Mouse (Mus musculus) bone marrow, adult 2 months (tissue): ENCODE data around the gene Arhgap6. TPM values are rescaled to one million over a fixed set of nuclear protein-coding genes. Genes with fewer than 3 reads are reported as not detected.

Experiments used
- H3K27ac ChIP-seq: fragments of 200-500 bp; 2 replicates; pipeline ENCODE4 v1.5.1; 2012; ENCODE audit warnings: low read depth, mild to moderate bottlenecking, control low read depth, inconsistent platforms, low read length; ENCODE audit not compliant: control insufficient read depth, poor library complexity, insufficient read depth
- H3K4me1 ChIP-seq: fragments of 200-500 bp; 2 replicates; pipeline ENCODE4 v1.6.1; 2011; ENCODE audit warnings: low read length; ENCODE audit not compliant: control insufficient read depth, insufficient read depth
- H3K4me3 ChIP-seq: fragments of 200-500 bp; replicated peaks from 2 replicates; pipeline ENCODE3; 2011; ENCODE audit warnings: mild to moderate bottlenecking, low read depth, low read length, control low read depth; ENCODE audit not compliant: control insufficient read depth
- CTCF ChIP-seq: fragments of 200-500 bp; IDR thresholded peaks from 2 replicates; pipeline ENCODE4 v1.5.1; 2011; ENCODE audit warnings: low read length, control low read depth; ENCODE audit not compliant: control insufficient read depth, insufficient read depth
- POLR2A ChIP-seq: fragments of 200-500 bp; IDR thresholded peaks from 2 replicates; pipeline ENCODE4 v1.6.1; 2011; ENCODE audit warnings: low read depth, mild to moderate bottlenecking, control low read depth, low read length, borderline replicate concordance; ENCODE audit not compliant: control insufficient read depth
- WGBS: fragments of 180-500 bp; shearing (Covaris S2); methylation state at CpG from one replicate; pipeline ENCODE4 v1.1.7; 2018; 5-methylcytosine and 5-hydroxymethylcytosine counted together
- polyA plus RNA-seq: library from polyadenylated mRNA; stranded (reverse); fragments of >200 nt; gene quantifications from 2 replicates; pipeline ENCODE4 v1.2.4, GENCODE M21; 2011; ENCODE audit warnings: low replicate concordance; ENCODE audit not compliant: missing spikeins, insufficient read depth, insufficient read length

The Arhgap6 gene
- polyA plus RNA-seq, 1 experiment: 8.3 TPM

GRCm38 (mm10) chrX:169256741-169257140 lies 461.8 kb downstream of the Arhgap6 start:
- H3K4me3 ChIP-seq: no peak overlapping the region
- TF ChIP-seq CTCF: no peak
- no peak for TF ChIP-seq POLR2A
- H3K27ac ChIP-seq: no peak overlapping the region
- H3K4me1 ChIP-seq: no peaks in the 10 kb centered on the region

DNA sequence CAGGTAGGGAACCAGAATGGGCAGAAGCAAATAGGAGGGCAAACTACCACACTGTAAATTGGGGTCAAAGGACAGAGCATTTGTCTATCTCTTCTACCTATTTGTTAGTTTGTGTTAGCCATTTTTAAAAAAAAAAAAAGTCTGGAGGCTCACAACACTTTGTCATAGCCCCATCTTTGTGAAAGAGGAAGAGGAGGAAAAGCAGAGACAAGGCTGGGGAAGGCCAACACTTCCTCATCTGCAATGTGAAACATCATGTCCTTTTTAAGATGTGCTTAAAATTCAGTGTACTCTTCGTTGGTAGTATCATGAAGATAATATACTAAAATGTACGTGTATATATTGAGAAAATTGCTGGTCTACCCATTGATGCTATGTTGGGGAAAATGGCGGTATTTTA lies 466.1 kb downstream of the Arhgap6 start:
- no peaks in the 10 kb centered on the region; the same call in 1 of the 2 replicates for H3K4me1 ChIP-seq
- H3K27ac ChIP-seq: no peak overlapping the region
- H3K4me3 ChIP-seq: no peak overlapping the region
- TF ChIP-seq CTCF (no peak), POLR2A (no peak)
- 67% methylated on average over 3 of the region's 3 CpGs for WGBS

GRCm38 (mm10) chrX:169262212-169262611 lies 467.3 kb downstream of the Arhgap6 start:
- Histone ChIP-seq H3K4me1 (no peaks in the 10 kb centered on the region; the same call in 1 of the 2 replicates), H3K4me3 (no peak overlapping the region), H3K27ac (no peak overlapping the region)
- TF ChIP-seq POLR2A (no peak), CTCF (no peak)
- WGBS: 74% methylated on average over 2 of the region's 2 CpGs

DNA sequence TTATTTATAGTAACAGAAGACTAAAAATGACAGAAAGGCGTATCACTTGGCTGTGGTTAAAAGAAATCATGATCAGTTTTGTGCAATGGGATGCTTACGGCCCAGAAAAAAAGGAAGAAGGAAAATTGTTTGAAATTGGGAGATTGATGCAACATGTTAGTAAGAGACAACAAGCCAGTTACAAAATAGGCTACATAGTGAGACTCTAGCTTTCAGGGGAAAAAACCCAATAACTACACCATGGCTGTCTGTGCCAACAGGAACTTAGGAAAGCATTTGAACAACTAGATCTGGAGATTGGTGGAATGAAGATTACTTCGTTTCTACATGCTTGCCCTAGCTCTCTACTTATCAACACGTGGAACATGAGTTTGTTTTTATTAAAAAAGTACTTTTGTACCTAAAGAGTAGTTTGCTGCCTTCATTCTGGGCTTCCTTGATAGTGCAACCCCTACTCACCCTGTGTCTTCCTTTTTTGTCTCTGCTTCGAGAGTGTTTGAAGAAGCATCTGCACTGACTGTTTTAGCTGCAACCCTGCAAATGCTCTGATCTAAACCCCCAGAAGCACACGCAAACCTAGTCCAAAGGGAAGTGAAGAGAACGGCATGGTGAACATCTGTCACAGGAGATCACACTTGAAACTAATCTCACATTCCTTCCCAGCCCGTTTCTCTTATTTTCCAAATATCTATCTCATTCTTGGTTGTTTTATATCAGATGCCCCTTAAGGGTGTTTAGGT lies 468.7 kb downstream of the Arhgap6 start:
- TF ChIP-seq POLR2A (no peak), CTCF (no peak)
- no peaks in the 10 kb centered on the region; the same call in 1 of the 2 replicates for H3K4me1 ChIP-seq

GRCm38 (mm10) chrX:169299579-169299978 lies 504.7 kb downstream of the Arhgap6 start:
- Histone ChIP-seq H3K4me3 (no peak overlapping the region), H3K27ac (no peak overlapping the region), H3K4me1 (no peaks in the 10 kb centered on the region)
- 64% methylated on average over 4 of the region's 4 CpGs for WGBS
- TF ChIP-seq POLR2A (no peak), CTCF (no peak)

More for the DNA sequence above, 468.7 kb downstream of the Arhgap6 start:
- Histone ChIP-seq H3K27ac (no peak overlapping the region), H3K4me3 (no peak overlapping the region)
- 34% methylated on average over 8 of the region's 8 CpGs for WGBS

- WGBS: 71% methylated on average over 26 of the region's 26 CpGs
- TF ChIP-seq POLR2A: no peak
- TF ChIP-seq CTCF: no peak
- H3K4me1 ChIP-seq: no peaks in the 10 kb centered on the region
- no peak overlapping the region for H3K27ac ChIP-seq
- no peak overlapping the region for H3K4me3 ChIP-seq
Measured at GRCm38 (mm10) chrX:169302271-169303045, 507.6 kb downstream of the Arhgap6 start.

DNA sequence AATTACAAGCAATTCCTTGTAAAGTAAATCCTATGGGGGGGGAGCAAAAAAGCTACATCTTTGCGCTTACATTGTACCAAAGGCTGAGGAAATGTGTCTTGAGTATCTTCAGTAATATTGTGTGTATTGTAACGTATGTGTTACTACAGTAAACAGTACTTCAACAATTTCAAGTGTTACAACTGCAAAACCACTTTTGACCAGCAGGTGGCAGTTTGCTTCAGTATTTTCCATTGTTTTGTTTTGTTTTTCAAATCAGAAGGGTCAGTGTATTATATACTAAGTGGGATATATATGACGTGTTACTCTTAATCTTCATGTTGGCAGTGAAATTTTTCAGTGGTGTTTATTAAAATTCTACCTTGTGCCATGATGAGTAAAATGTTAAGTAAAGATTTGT lies 509.0 kb downstream of the Arhgap6 start:
- Histone ChIP-seq H3K4me3 (no peak overlapping the region), H3K27ac (no peak overlapping the region), H3K4me1 (no peaks in the 10 kb centered on the region)
- WGBS: 37% methylated on average over 3 of the region's 3 CpGs
- no peak for TF ChIP-seq CTCF
- TF ChIP-seq POLR2A: no peak

GRCm38 (mm10) chrX:169308559-169308958 lies 513.7 kb downstream of the Arhgap6 start:
- Histone ChIP-seq H3K4me3 (no peak overlapping the region), H3K27ac (no peak overlapping the region), H3K4me1 (no peaks in the 10 kb centered on the region)
- WGBS: 80% methylated on average over 3 of the region's 3 CpGs
- TF ChIP-seq CTCF: no peak
- no peak for TF ChIP-seq POLR2A
